8 mouse cellular contexts compared by ENCODE assay signal in genomic region chr2:167130050-167130770, GRCm38 (mm10). TPM values are rescaled to one million over a fixed set of nuclear protein-coding genes. Genes with fewer than 3 reads are reported as not detected.
A peak's percentile ranks its signal among the peaks of the same experiment; 100 is the strongest.
DNase-seq lines count a peak whose midpoint lies in the region; ATAC-seq and TF ChIP-seq lines count a peak whose summit lies in the region.

No protein-coding gene starts in this region.

- H3K36me3 ChIP-seq in forebrain, embryonic 10.5 days (replicated peaks): no peaks in the 10 kb centered on the region
- no peaks in the 10 kb centered on the region for H3K36me3 ChIP-seq in forebrain, embryonic 11.5 days (ENCODE audit: control insufficient read depth, insufficient read depth, low read length)
- 0 out of 2 replicates have a peak, but pooled peaks cover 3% of the 10 kb centered on the region for H3K36me3 ChIP-seq in E14TG2a.4 (ENCODE audit: insufficient read depth, low read length)
- no peaks in the 10 kb centered on the region for H3K36me3 ChIP-seq in hindbrain, embryonic 12.5 days

- TF ChIP-seq CTCF in E14TG2a.4 (conservative IDR thresholded peaks at IDR 0.05; ENCODE audit: low read length): no peak

- no peaks in the 10 kb centered on the region for H3K9me3 ChIP-seq in forebrain, embryonic 10.5 days
- no peaks in the 10 kb centered on the region for H3K9me3 ChIP-seq in forebrain, embryonic 11.5 days (ENCODE audit: control insufficient read depth, low read length)
- H3K9me3 ChIP-seq in E14TG2a.4 (ENCODE audit: low read length): peaks cover 20% of the 10 kb centered on the region
- H3K9me3 ChIP-seq in hindbrain, embryonic 12.5 days (replicated peaks): no peaks in the 10 kb centered on the region

- WGBS in forebrain, embryonic 10.5 days: 32% methylated on average over 9 of the region's 9 CpGs
- WGBS in forebrain, embryonic 11.5 days: 35% methylated on average over 9 of the region's 9 CpGs
- WGBS in hindbrain, embryonic 12.5 days: 44% methylated on average over 9 of the region's 9 CpGs

- no peak overlapping the region for H3K4me3 ChIP-seq in forebrain, embryonic 10.5 days
- H3K4me3 ChIP-seq in forebrain, embryonic 11.5 days (ENCODE audit: low read depth, low read length): no peak overlapping the region
- H3K4me3 ChIP-seq in E14TG2a.4 (replicated peaks; ENCODE audit: low read length): 0 out of 2 replicates have a peak overlapping the region, but pooled peaks have one; percentile 46
- H3K4me3 ChIP-seq in hindbrain, embryonic 12.5 days: no peak overlapping the region

- H3K27me3 ChIP-seq in forebrain, embryonic 10.5 days (ENCODE audit: poor library complexity, severe bottlenecking): peaks cover 7% of the 10 kb centered on the region
- no peaks in the 10 kb centered on the region for H3K27me3 ChIP-seq in forebrain, embryonic 11.5 days (ENCODE audit: control insufficient read depth, insufficient read depth, low read length)
- peaks cover 52% of the 10 kb centered on the region for H3K27me3 ChIP-seq in E14TG2a.4 (ENCODE audit: insufficient read depth, low read length)
- H3K27me3 ChIP-seq in hindbrain, embryonic 12.5 days: no peaks in the 10 kb centered on the region

- no peak for ATAC-seq in forebrain, embryonic 11.5 days (replicated peaks; ENCODE audit: low FRiP score)
- ATAC-seq in hindbrain, embryonic 12.5 days (ENCODE audit: low FRiP score): no peak

- no peak overlapping the region for H3K9ac ChIP-seq in forebrain, embryonic 11.5 days (ENCODE audit: low read length)
- no peak overlapping the region for H3K9ac ChIP-seq in hindbrain, embryonic 12.5 days

- H3K4me2 ChIP-seq in forebrain, embryonic 11.5 days (ENCODE audit: low read depth, low read length, severe bottlenecking): no peak overlapping the region
- no peak overlapping the region; the same call in 1 of the 2 replicates for H3K4me2 ChIP-seq in hindbrain, embryonic 12.5 days (replicated peaks)

- DNase-seq in forebrain, embryonic 10.5 days (ENCODE audit: extremely low spot score, low spot score): no peak
- DNase-seq in forebrain, embryonic 11.5 days (ENCODE audit: low spot score): no peak
- peak; percentile 4 for DNase-seq in lung, postnatal 14 days
- no peak for DNase-seq in urinary bladder, postnatal 25 days (ENCODE audit: low spot score)
- DNase-seq in left cerebral cortex, adult 9 months (ENCODE audit: low spot score in 2 of 2): no peak
- DNase-seq in cerebellum, adult 8-10 months: no peak

- peak overlapping the region; percentile 10 for H3K27ac ChIP-seq in forebrain, embryonic 10.5 days
- H3K27ac ChIP-seq in forebrain, embryonic 11.5 days (ENCODE audit: low read depth, low read length): no peak overlapping the region
- H3K27ac ChIP-seq in hindbrain, embryonic 12.5 days: peak overlapping the region; percentile 9; the same call in 1 of the 2 replicates

- peaks cover 22% of the 10 kb centered on the region for H3K4me1 ChIP-seq in forebrain, embryonic 10.5 days
- peaks cover 6% of the 10 kb centered on the region for H3K4me1 ChIP-seq in forebrain, embryonic 11.5 days (replicated peaks; ENCODE audit: control insufficient read depth, insufficient read depth, low read length)
- peaks cover 38% of the 10 kb centered on the region for H3K4me1 ChIP-seq in E14TG2a.4 (replicated peaks; ENCODE audit: low read depth, low read length)
- H3K4me1 ChIP-seq in hindbrain, embryonic 12.5 days: peaks cover 27% of the 10 kb centered on the region

RNA-seq across cellular contexts. Expression of gene Kcnb1, which starts 59.7 kb away (rescaled TPM):
- 0.71 and 0.93 TPM in 2 replicates for polyA plus RNA-seq in forebrain, embryonic 10.5 days (2016; fragmentation: Nextera tagmentation; extraction: Ambion mirVana)
- polyA plus RNA-seq in forebrain, embryonic 11.5 days (2014; fragmentation: Nextera tagmentation; extraction: Ambion mirVana): 0.73 and 0.85 TPM in 2 replicates
- polyA plus RNA-seq in hindbrain, embryonic 12.5 days (2016; fragmentation: Nextera tagmentation; extraction: Ambion mirVana): 1.4 and 1.6 TPM in 2 replicates
